Mouse (Mus musculus) thymus, adult 2 months (tissue): Measurements from ENCODE around the gene Xcr1. TPM values are rescaled to one million over a fixed set of nuclear protein-coding genes. Genes with fewer than 3 reads are reported as not detected.

Source experiments
- DNase-seq: peaks from one replicate; pipeline ENCODE4 v3.0.0; 2021
- H3K27ac ChIP-seq: fragments of 200-500 bp; 2 replicates; pipeline ENCODE4 v1.5.1; 2012; ENCODE audit warnings: low read length, control low read depth; ENCODE audit not compliant: control insufficient read depth, insufficient read depth
- H3K27me3 ChIP-seq: fragments of 200-500 bp; 2 replicates; pipeline ENCODE4 v1.6.1; 2012; ENCODE audit warnings: mild to moderate bottlenecking, low read length, moderate library complexity, mixed read lengths; ENCODE audit not compliant: control insufficient read depth, insufficient read depth
- H3K36me3 ChIP-seq: fragments of 200-500 bp; 2 replicates; pipeline ENCODE4 v1.6.1; 2012; ENCODE audit warnings: mild to moderate bottlenecking, low read length, moderate library complexity; ENCODE audit not compliant: control insufficient read depth, insufficient read depth
- H3K4me1 ChIP-seq: fragments of 200-500 bp; replicated peaks from 2 replicates; pipeline ENCODE4 v1.6.1; 2012; ENCODE audit warnings: low read length; ENCODE audit not compliant: control insufficient read depth, insufficient read depth
- H3K4me3 ChIP-seq: fragments of 200-500 bp; 2 replicates; pipeline ENCODE4 v1.5.1; 2012; ENCODE audit warnings: mild to moderate bottlenecking, low read length, control low read depth, moderate library complexity; ENCODE audit not compliant: control insufficient read depth, insufficient read depth
- CTCF ChIP-seq: fragments of 200-500 bp; IDR thresholded peaks from 2 replicates; pipeline ENCODE4 v1.5.1; 2012; ENCODE audit warnings: mild to moderate bottlenecking, control low read depth, low read length, moderate library complexity, borderline replicate concordance; ENCODE audit not compliant: control insufficient read depth, poor library complexity, insufficient read depth; ENCODE audit errors: extremely low read depth
- POLR2A ChIP-seq: fragments of 200-500 bp; IDR thresholded peaks from 2 replicates; pipeline ENCODE4 v1.6.1; 2012; ENCODE audit warnings: mild to moderate bottlenecking, low read length, control low read depth, moderate library complexity; ENCODE audit not compliant: control insufficient read depth, poor library complexity, insufficient read depth; ENCODE audit errors: extremely low read depth
- WGBS: fragments of 180-500 bp; shearing (Covaris S2); methylation state at CpG from one replicate; pipeline ENCODE4 v1.1.7; 2018; 5-methylcytosine and 5-hydroxymethylcytosine counted together
- polyA plus RNA-seq: library from polyadenylated mRNA; depleted of rRNA; stranded (reverse); fragments of >200 nt; gene quantifications from 2 replicates; pipeline ENCODE4 v1.2.3, GENCODE M21; 2012; rRNA removed

Gene Xcr1
- polyA plus RNA-seq, 1 experiment = 7.0 TPM

DNA sequence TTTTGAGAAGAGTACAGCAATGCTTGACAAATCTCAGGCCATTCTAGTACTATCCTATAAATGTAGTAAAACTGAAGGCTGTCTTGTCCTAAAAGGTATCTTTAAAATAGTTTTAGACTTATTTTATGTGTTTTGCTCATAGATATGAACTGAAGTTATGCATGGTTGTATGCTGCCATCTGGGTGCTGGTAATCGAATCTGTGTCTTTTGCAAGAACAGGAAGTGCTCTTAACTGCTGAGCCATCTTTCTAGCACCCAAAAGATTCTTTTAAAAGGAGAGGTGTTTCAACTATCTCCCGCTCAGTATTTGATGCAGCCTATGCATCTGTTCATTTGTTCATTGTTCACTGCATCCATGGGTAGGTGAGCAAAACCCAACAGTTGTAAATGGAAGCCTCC lies 56.6 kb downstream of the Xcr1 start:
- no peaks in the 10 kb centered on the region for H3K27me3 ChIP-seq
- peaks cover 16% of the 10 kb centered on the region for H3K36me3 ChIP-seq
- TF ChIP-seq CTCF (no peak), POLR2A (no peak)
- peaks cover 5% of the 10 kb centered on the region for H3K4me1 ChIP-seq
- 58% methylated on average over 2 of the region's 2 CpGs for WGBS
- DNase-seq = no peak
- no peak overlapping the region for H3K4me3 ChIP-seq
- no peak overlapping the region for H3K27ac ChIP-seq

DNA sequence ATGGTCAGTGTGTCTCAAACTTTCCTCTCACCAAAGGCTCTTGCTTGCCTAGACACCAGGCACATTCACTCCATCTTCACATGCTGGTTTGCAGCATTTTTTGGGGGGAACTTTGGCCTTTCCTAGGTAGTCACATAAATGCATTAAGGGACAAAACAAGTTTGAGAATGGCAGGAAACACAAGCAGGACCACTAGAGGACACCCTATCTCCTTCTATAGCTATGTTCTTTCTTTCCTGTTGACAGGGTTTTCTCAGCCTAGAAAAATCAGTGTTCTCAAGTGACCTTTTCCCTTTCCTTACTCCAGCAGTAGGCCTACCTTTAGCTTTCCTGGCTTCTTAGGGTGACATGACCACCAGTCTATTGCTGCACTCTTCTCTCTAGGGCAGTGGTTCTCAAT lies 58.9 kb downstream of the Xcr1 start:
- DNase-seq = no peak
- H3K4me3 ChIP-seq = no peak overlapping the region
- no peak overlapping the region for H3K27ac ChIP-seq
- peaks cover 5% of the 10 kb centered on the region for H3K4me1 ChIP-seq
- no peak for TF ChIP-seq CTCF
- TF ChIP-seq POLR2A = no peak
- no peaks in the 10 kb centered on the region for H3K27me3 ChIP-seq
- peaks cover 20% of the 10 kb centered on the region for H3K36me3 ChIP-seq

DNA sequence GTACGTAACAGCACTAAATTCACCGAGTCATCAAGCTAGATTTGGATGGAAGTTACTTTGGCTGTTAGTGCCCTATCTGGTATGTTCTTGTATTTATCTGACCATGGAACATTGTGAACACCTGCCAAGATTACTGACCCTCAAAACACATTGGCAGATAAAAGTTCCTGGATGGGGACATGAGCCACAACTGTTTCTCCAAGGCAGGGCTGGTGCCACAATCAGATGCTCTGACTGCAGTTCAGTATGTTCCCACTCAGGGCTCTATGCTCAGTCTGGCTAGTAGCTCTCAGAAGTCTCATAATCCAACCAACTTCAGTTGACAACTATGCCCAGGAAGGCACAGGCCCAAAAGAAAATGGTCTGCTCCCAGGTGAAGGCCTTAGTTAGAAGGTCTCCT lies 59.4 kb downstream of the Xcr1 start:
- H3K27me3 ChIP-seq = no peaks in the 10 kb centered on the region
- no peak overlapping the region for H3K4me3 ChIP-seq
- H3K27ac ChIP-seq = no peak overlapping the region
- DNase-seq = no peak
- peaks cover 25% of the 10 kb centered on the region for H3K36me3 ChIP-seq
- peaks cover 5% of the 10 kb centered on the region for H3K4me1 ChIP-seq
- TF ChIP-seq CTCF = no peak
- TF ChIP-seq POLR2A = no peak
- WGBS = 98% methylated on average over 2 of the region's 2 CpGs

Other genes starting within 250 kb of the Xcr1 start
- 0.13 and 0.22 TPM in 2 replicates for gene Slc6a20b, start 229.5 kb downstream of the Xcr1 start, polyA plus RNA-seq
- 500 and 608 TPM in 2 replicates for gene Ccr9, start 183.6 kb downstream of the Xcr1 start, polyA plus RNA-seq
- gene Slc6a20a, start 183.1 kb downstream of the Xcr1 start, polyA plus RNA-seq = 7.5 and 8.1 TPM in 2 replicates
- gene Lztfl1, start 144.3 kb downstream of the Xcr1 start, polyA plus RNA-seq = 11.8 and 12.1 TPM in 2 replicates
- 4.3 and 4.6 TPM in 2 replicates for gene Cxcr6, start 55.6 kb downstream of the Xcr1 start, polyA plus RNA-seq
- gene Fyco1, start 10.1 kb downstream of the Xcr1 start, polyA plus RNA-seq = 11.6 and 13.0 TPM in 2 replicates
- gene Ccr1, start 106.7 kb upstream of the Xcr1 start, polyA plus RNA-seq = 1.3 and 1.8 TPM in 2 replicates
- gene Ccr1l1, start 116.4 kb upstream of the Xcr1 start, polyA plus RNA-seq = 0.22 TPM in 1 of 2 replicates, not detected in the other
- gene Ccr3, start 159.9 kb upstream of the Xcr1 start, polyA plus RNA-seq = 0.52 and 0.90 TPM in 2 replicates
- 1.9 and 2.7 TPM in 2 replicates for gene Ccr2, start 239.9 kb upstream of the Xcr1 start, polyA plus RNA-seq